Mouse (Mus musculus) cerebellum, adult 2 months (tissue): ENCODE measurements around the gene Ston1.

ENCODE experiments used
- CTCF ChIP-seq: fragments of 200-500 bp; IDR thresholded peaks from 2 replicates; pipeline ENCODE4 v1.5.1; 2011; ENCODE audit warnings: low read depth, mild to moderate bottlenecking, control low read depth, low read length, moderate library complexity, borderline replicate concordance; ENCODE audit not compliant: insufficient read depth
- POLR2A ChIP-seq: fragments of 200-500 bp; IDR thresholded peaks from 2 replicates; pipeline ENCODE4 v1.6.1; 2011; ENCODE audit warnings: low read length, control low read depth, borderline replicate concordance; ENCODE audit not compliant: insufficient read depth

DNA sequence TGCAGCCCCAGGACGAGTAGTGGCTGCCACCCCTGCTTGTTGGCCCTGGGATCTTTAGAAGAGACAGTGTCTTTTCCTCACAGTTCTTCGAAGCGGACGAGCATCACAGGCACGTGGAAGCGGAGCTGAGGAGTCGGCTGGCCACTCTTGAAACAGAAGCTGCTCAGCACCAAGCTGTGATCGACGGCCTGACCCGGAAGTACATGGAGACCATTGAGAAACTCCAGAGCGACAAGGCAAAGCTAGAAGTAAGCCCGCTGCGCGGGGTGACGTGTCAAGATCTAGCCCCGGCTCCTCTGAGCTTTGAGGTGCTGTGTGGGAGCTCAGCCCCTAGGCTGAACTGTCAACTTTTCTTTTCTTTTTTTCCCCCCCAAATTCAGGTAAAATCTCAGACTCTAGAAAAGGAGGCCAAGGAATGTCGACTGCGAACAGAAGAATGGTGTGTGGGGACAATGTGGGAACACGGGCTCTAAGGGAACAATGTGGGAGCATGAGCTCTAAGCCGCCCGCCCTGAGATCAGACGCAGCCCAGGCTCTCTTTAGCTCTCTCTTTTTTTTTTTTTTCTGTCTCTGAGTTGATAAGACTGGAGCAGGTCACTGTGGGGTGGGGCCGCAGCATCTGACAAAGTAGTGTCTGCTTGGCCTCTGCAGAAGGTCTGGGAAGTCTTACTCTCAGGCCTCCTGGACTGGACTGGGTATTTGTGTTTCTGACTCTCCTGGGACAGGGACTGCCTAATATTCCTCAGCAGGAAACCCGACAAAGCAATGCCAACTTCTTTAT lies 47.9 kb upstream of the Ston1 start:
- TF ChIP-seq CTCF (no peak), POLR2A (no peak)
